Mouse (Mus musculus) heart, embryonic 13.5 days (tissue): Measurements from ENCODE around the gene Arxes1. TPM values are rescaled to one million over a fixed set of nuclear protein-coding genes. Genes with fewer than 3 reads are reported as not detected.
"Not testable (repeated sequence)": the region's sequence is repeated elsewhere in the genome, so short reads cannot be mapped to it uniquely, and the experiment has no call there.

Source experiments
- ATAC-seq: fragments of 200-750 bp; cut with Nextera tagmentation; 2 replicates; pipeline ENCODE4 v1.8.0; 2017; ENCODE audit warnings: moderate TSS enrichment; ENCODE audit not compliant: insufficient number of reproducible peaks, low FRiP score, low TSS enrichment; ENCODE audit errors: extremely low read depth
- H3K27ac ChIP-seq: fragments of 300-500 bp; sonication (generic); replicated peaks from 2 replicates; pipeline ENCODE4 v1.5.1; 2015; ENCODE audit warnings: moderate library complexity, mild to moderate bottlenecking, inconsistent platforms
- H3K27me3 ChIP-seq: fragments of 300-500 bp; sonication (generic); replicated peaks from 2 replicates; pipeline ENCODE4 v1.6.1; 2015; ENCODE audit warnings: mild to moderate bottlenecking, inconsistent platforms
- H3K36me3 ChIP-seq: fragments of 300-500 bp; sonication (generic); 2 replicates; pipeline ENCODE4 v1.6.1; 2015; ENCODE audit warnings: mild to moderate bottlenecking, inconsistent platforms
- H3K4me1 ChIP-seq: fragments of 300-500 bp; sonication (generic); 2 replicates; pipeline ENCODE4 v1.6.1; 2015; ENCODE audit warnings: inconsistent platforms
- H3K4me2 ChIP-seq: fragments of 300-500 bp; sonication (generic); 2 replicates; pipeline ENCODE4 v1.6.1; 2015; ENCODE audit warnings: inconsistent platforms, mild to moderate bottlenecking, moderate library complexity
- H3K4me3 ChIP-seq: fragments of 300-500 bp; sonication (generic); 2 replicates; pipeline ENCODE4 v1.5.1; 2015; ENCODE audit warnings: moderate library complexity, mild to moderate bottlenecking, inconsistent platforms
- H3K9ac ChIP-seq: fragments of 300-500 bp; sonication (generic); 2 replicates; pipeline ENCODE4 v1.6.1; 2015; ENCODE audit warnings: inconsistent platforms, mild to moderate bottlenecking, moderate library complexity
- H3K9me3 ChIP-seq: fragments of 300-500 bp; sonication (generic); 2 replicates; pipeline ENCODE4 v1.6.1; 2016; ENCODE audit warnings: inconsistent platforms
- WGBS: fragments of 180-500 bp; shearing (Covaris S2); methylation state at CpG from one replicate; pipeline ENCODE4 v1.1.7; 2015; ENCODE audit warnings: mixed read lengths; 5-methylcytosine and 5-hydroxymethylcytosine counted together
- polyA plus RNA-seq: library from polyadenylated mRNA; unstranded; fragments of >200 nt; fragmentation: Nextera tagmentation; extraction: Ambion mirVana; gene quantifications from 2 replicates; pipeline ENCODE4 v1.2.1, GENCODE M21; 2015

The Arxes1 gene
- 29.2 and 29.5 TPM in 2 replicates for polyA plus RNA-seq

- ATAC-seq = peak; percentile 77; the same call in 1 of the 2 replicates
- 2% methylated on average over 19 of the region's 49 CpGs for WGBS
- not testable (repeated sequence) for H3K27ac ChIP-seq
These were observed at the start of gene Arxes1 for GRCm38 (mm10) chrX:136032799-136033763. Gene Arxes1 (plus strand): TSS chrX:136033367.

GRCm38 (mm10) chrX:135984539-135985260 is 48.5 kb upstream of the Arxes1 start:
- no peaks in the 10 kb centered on the region for H3K27me3 ChIP-seq
- H3K36me3 ChIP-seq = no peaks in the 10 kb centered on the region
- no peaks in the 10 kb centered on the region for H3K9me3 ChIP-seq
- ATAC-seq = no peak
- WGBS = 70% methylated on average over 6 of the region's 6 CpGs
- H3K4me3 ChIP-seq = no peak overlapping the region
- H3K4me2 ChIP-seq = no peak overlapping the region
- no peaks in the 10 kb centered on the region for H3K4me1 ChIP-seq
- no peak overlapping the region for H3K9ac ChIP-seq
- no peak overlapping the region for H3K27ac ChIP-seq

More at GRCm38 (mm10) chrX:136032799-136033763, at the start of gene Arxes1:
- Histone ChIP-seq H3K4me2 (peak within 1 kb of the TSS; percentile 61), H3K4me3 (peak within 1 kb of the TSS; percentile 38)
- H3K36me3 ChIP-seq, H3K9ac ChIP-seq, H3K27me3 ChIP-seq, H3K4me1 ChIP-seq, H3K9me3 ChIP-seq: not testable (repeated sequence)

GRCm38 (mm10) chrX:135986267-135986666 is 46.9 kb upstream of the Arxes1 start:
- no peak for ATAC-seq
- Histone ChIP-seq H3K9ac (no peak overlapping the region), H3K4me2 (no peak overlapping the region), H3K4me1 (no peaks in the 10 kb centered on the region), H3K36me3 (no peaks in the 10 kb centered on the region), H3K9me3 (no peaks in the 10 kb centered on the region), H3K27me3 (no peaks in the 10 kb centered on the region), H3K27ac (no peak overlapping the region), H3K4me3 (no peak overlapping the region)
- 79% methylated on average over 3 of the region's 3 CpGs for WGBS

- ATAC-seq = no peak
- no peak overlapping the region for H3K27ac ChIP-seq
- no peak overlapping the region for H3K4me2 ChIP-seq
- no peaks in the 10 kb centered on the region for H3K4me1 ChIP-seq
- 42% methylated on average over 2 of the region's 2 CpGs for WGBS
- no peaks in the 10 kb centered on the region for H3K36me3 ChIP-seq
- no peaks in the 10 kb centered on the region for H3K27me3 ChIP-seq
- no peaks in the 10 kb centered on the region for H3K9me3 ChIP-seq
- no peak overlapping the region for H3K9ac ChIP-seq
- no peak overlapping the region for H3K4me3 ChIP-seq
These were observed 42.5 kb upstream of the Arxes1 start for GRCm38 (mm10) chrX:135990661-135991060.

GRCm38 (mm10) chrX:135993192-135993594 is 40.0 kb upstream of the Arxes1 start:
- H3K4me1 ChIP-seq, H3K27ac ChIP-seq, H3K4me3 ChIP-seq, H3K9ac ChIP-seq, H3K4me2 ChIP-seq, H3K27me3 ChIP-seq, H3K9me3 ChIP-seq, H3K36me3 ChIP-seq: not testable (repeated sequence)
- ATAC-seq = peak; percentile 68; the same call in 1 of the 2 replicates
- WGBS = 47% methylated on average over 2 of the region's 3 CpGs

GRCm38 (mm10) chrX:135993664-135994119 is 39.5 kb upstream of the Arxes1 start, which contains the start of gene Arxes2:
Gene Arxes2 (plus strand): TSS chrX:135993824.
- no CpG with 5 or more reads among the region's 39 CpGs for WGBS
- H3K4me2 ChIP-seq = peak within 1 kb of the TSS; percentile 61
- not testable (repeated sequence) for H3K36me3 ChIP-seq, H3K27ac ChIP-seq, H3K9me3 ChIP-seq, H3K4me1 ChIP-seq, H3K27me3 ChIP-seq
- ATAC-seq = peak; percentile 77; the same call in 1 of the 2 replicates
- 0 out of 2 replicates have a peak within 1 kb of the TSS, but pooled peaks have one; percentile 28 for H3K9ac ChIP-seq
- peak within 1 kb of the TSS; percentile 42 for H3K4me3 ChIP-seq

- Histone ChIP-seq H3K9ac (no peak overlapping the region), H3K4me1 (no peaks in the 10 kb centered on the region), H3K4me2 (no peak overlapping the region), H3K36me3 (no peaks in the 10 kb centered on the region), H3K9me3 (no peaks in the 10 kb centered on the region), H3K27me3 (no peaks in the 10 kb centered on the region), H3K27ac (no peak overlapping the region), H3K4me3 (no peak overlapping the region)
- WGBS = 34% methylated on average over 5 of the region's 5 CpGs
- no peak for ATAC-seq
These were observed 25.8 kb upstream of the Arxes1 start for GRCm38 (mm10) chrX:136007199-136007843.

- Histone ChIP-seq H3K9ac (no peak overlapping the region), H3K27me3 (no peaks in the 10 kb centered on the region), H3K4me2 (no peak overlapping the region), H3K9me3 (no peaks in the 10 kb centered on the region), H3K4me3 (no peak overlapping the region), H3K27ac (no peak overlapping the region), H3K36me3 (no peaks in the 10 kb centered on the region), H3K4me1 (no peaks in the 10 kb centered on the region)
- WGBS = 31% methylated on average over 2 of the region's 2 CpGs
- no peak for ATAC-seq
These were observed 18.8 kb upstream of the Arxes1 start for GRCm38 (mm10) chrX:136014392-136014791.

- H3K9ac ChIP-seq = no peak overlapping the region
- no peak for ATAC-seq
- H3K27ac ChIP-seq = no peak overlapping the region
- no peaks in the 10 kb centered on the region for H3K4me1 ChIP-seq
- WGBS = 75% methylated on average over 1 of the region's 1 CpGs
- no peak overlapping the region for H3K4me3 ChIP-seq
- H3K9me3 ChIP-seq = no peaks in the 10 kb centered on the region
- no peaks in the 10 kb centered on the region for H3K27me3 ChIP-seq
- no peaks in the 10 kb centered on the region for H3K36me3 ChIP-seq
- no peak overlapping the region for H3K4me2 ChIP-seq
These were observed 2.8 kb upstream of the Arxes1 start for GRCm38 (mm10) chrX:136030331-136030730.

- 75% methylated on average over 1 of the region's 1 CpGs for WGBS
- Histone ChIP-seq H3K27ac (no peak overlapping the region), H3K4me2 (no peak overlapping the region), H3K36me3 (no peaks in the 10 kb centered on the region), H3K27me3 (no peaks in the 10 kb centered on the region), H3K4me1 (no peaks in the 10 kb centered on the region), H3K4me3 (no peak overlapping the region), H3K9me3 (no peaks in the 10 kb centered on the region), H3K9ac (no peak overlapping the region)
- no peak for ATAC-seq
These were observed 10.6 kb downstream of the Arxes1 start for GRCm38 (mm10) chrX:136043726-136044125.

GRCm38 (mm10) chrX:136047528-136047927 is 14.4 kb downstream of the Arxes1 start:
- H3K9ac ChIP-seq = no peak overlapping the region
- WGBS = 11% methylated on average over 5 of the region's 5 CpGs
- no peak for ATAC-seq

More at GRCm38 (mm10) chrX:136047528-136047927, 14.4 kb downstream of the Arxes1 start:
- no peaks in the 10 kb centered on the region for H3K9me3 ChIP-seq
- H3K27me3 ChIP-seq = no peaks in the 10 kb centered on the region
- H3K36me3 ChIP-seq = no peaks in the 10 kb centered on the region
- no peak overlapping the region for H3K4me3 ChIP-seq
- no peaks in the 10 kb centered on the region for H3K4me1 ChIP-seq
- no peak overlapping the region for H3K4me2 ChIP-seq
- no peak overlapping the region for H3K27ac ChIP-seq
